Mouse (Mus musculus) telencephalon, adult 2 months (tissue): ENCODE measurements around the gene Etv6.

ENCODE experiments used
- DNase-seq: peaks from one replicate; pipeline ENCODE4 v3.0.0-alpha.2; 2011; ENCODE audit warnings: low read depth, low spot score

Gene Etv6

DNA sequence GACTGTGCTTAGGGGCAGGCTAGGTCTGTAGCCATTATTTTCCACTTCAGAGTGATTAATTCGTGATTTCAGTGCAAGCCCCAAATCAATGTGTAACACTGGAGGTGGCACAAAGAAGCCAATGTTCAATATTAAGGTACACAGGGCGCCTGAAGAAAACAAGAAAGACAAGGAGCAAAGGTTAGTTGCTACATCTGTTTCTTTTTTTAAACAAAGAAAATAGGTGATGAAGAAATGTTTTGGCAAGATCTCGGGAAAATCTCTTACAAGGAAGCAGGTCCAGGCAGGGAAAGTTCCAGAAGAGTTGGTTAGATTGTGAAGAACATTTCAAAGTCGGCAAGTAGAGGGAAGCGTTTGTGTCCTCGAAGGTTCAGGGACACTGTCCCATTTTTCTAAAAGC is 39.5 kb downstream of the Etv6 start:
- no peak for DNase-seq

DNA sequence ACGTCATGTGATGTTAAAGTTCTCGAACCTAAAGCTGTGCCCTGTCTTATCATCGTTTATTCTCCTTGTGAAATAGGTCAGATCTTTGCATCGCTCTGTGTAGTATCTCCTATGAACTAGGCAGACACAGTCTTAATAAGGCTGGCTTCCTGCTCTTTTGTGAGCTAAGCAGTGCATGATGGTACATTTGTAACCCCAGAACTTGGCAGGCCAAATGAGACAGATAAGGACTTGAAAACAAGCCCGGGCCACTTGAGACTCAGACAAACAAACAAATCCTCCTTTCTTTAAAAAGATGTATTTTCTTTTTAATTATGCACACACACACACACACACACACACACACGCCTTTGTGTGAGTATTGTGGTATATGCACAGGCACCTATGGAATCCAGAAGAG is 42.5 kb downstream of the Etv6 start:
- no peak for DNase-seq

DNA sequence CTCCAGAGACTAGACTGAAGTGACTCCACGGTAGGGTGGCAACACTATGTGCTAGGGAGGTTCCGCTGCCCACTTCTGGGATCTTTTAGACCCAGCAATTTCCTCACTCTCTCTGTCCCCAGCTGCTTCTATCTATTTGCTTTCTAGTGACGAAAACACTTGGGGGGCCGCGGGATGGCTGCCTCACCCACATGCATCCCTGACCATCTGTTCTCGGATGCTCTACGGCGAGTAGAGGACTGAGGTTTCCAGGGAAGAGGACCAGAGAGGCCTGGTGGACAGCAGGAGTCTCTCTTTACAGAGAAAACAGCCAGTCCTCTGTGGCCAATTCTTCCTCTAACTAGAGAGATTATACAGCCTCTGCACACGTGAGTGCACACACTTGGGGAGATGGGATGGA is 43.6 kb downstream of the Etv6 start:
- peak; percentile 56 for DNase-seq

DNA sequence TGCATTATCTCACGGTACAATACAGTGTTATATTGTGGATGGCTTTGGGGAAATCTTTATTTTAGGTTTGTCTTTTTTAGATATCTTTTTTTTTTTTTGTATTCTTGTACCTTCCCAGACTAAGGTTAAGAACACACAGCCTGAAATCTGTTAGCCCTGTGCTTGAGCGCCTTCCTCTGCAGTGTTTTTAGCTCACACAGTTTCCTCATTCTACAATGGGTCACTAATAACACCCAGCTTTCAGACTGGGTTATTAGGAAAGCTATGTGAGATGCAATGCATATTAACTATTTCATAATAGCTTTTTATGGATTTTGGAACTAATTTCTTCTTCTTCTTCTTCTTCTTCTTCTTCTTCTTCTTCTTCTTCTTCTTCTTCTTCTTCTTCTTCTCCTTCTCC is 44.1 kb downstream of the Etv6 start:
- no peak for DNase-seq

DNA sequence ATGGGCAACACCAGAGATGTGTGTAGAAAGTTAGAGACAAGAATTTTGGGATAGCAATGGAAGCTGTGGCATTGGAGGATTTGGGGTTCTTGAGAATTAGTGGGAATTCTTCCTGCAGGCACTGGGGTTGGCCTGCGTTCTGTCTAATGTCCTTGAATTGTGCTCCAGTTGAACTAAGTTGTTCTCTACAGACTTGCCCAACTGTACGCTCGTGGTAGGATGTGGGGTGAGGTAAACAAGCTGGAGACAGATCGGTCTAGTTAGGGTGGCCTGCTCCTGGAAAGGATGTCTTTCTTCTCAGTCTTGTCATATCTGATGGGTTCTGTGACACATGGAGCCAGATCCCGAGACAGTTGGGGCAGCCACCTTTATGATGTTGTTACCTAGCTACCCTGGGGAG is 45.4 kb downstream of the Etv6 start:
- DNase-seq: no peak

DNA sequence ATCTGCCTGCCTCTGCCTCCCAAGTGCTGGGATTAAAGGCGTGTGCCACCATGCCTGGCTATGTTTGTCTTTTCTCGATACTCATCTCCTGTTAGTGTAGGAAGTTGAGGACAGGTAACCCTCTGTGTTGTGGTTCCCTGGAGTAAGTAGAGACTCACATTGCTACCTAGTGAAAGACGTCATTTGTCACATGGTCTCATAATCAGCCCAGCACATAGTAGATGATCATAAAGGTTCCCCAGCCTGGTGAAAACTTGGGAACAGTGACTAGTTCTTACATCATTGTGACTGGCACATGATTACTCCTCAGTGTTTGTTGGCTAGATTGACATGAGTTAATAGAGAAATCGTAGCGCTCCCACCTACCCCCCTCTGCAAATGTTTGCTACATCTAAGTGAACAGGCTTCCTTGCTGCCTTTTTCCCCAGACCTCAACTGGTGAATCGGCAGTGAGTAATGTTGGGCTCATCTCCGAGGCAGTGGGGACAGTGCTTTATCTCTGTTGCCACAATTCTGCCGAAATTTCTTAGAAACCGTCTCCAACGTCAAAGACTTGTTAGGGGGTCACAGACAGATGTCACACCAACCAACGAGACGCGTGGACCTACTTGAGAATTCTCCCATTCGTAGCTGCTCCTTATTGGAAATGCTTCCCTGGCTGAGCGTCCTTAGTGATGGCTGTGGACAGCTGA is 46.9 kb downstream of the Etv6 start:
- no peak for DNase-seq

DNA sequence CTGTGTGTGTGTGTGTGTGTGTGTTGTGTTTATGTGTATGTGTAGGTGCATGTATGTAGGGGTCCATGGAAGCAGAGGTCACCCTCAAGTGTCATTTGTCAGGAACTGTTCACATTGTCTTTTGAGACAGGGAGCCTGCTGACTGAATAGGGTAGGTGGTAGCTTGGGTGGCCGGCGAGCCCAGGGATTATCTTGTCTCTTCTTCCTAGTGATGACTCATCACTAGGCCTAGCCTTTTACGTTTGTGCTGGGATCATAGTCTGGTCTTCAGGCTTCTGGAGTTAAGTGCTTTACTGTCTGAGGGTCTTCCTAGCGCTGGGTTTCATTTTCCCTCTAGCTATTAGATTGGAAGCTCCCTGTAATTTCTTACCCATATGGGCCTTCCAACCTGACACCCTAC is 47.9 kb downstream of the Etv6 start:
- no peak for DNase-seq

DNA sequence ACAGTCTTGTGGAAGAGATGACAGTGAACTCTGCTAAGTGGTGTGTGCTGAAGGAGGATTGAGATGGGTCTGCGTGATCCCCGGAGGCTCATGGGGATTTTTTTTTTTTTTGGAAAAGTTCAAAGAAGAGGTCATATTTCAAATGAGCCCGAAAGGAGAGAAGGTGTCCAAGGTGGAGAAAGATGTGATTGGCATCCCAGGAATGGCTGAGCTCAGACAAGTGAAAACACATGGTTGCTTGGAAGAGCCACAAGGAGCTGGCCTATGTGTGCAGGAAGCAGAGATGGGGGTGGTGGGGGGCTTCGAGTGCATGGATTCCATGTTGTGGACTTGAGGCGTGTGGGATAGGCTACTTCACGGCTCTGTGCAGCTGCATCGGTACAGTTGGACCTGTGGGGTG is 50.9 kb downstream of the Etv6 start:
- no peak for DNase-seq

DNA sequence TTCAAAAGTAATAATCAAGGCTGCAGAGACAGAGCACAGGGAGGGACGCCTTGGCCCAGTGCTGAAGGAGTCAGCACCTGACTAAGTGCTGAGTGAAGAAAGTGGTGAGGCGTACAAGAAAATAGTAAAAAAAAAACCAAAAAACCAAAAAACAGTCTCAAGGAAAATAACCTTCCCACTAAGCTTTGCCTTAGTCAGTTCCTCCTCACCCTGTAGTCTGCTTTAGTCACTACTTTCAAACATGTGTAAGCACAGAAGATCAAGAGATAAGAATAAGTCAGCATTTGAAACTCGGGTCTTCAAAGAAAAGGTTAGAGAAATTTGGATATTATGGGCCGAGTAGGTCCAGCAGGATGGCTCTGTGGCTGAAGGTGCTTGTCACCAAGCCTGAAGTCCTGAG is 52.2 kb downstream of the Etv6 start:
- no peak for DNase-seq

DNA sequence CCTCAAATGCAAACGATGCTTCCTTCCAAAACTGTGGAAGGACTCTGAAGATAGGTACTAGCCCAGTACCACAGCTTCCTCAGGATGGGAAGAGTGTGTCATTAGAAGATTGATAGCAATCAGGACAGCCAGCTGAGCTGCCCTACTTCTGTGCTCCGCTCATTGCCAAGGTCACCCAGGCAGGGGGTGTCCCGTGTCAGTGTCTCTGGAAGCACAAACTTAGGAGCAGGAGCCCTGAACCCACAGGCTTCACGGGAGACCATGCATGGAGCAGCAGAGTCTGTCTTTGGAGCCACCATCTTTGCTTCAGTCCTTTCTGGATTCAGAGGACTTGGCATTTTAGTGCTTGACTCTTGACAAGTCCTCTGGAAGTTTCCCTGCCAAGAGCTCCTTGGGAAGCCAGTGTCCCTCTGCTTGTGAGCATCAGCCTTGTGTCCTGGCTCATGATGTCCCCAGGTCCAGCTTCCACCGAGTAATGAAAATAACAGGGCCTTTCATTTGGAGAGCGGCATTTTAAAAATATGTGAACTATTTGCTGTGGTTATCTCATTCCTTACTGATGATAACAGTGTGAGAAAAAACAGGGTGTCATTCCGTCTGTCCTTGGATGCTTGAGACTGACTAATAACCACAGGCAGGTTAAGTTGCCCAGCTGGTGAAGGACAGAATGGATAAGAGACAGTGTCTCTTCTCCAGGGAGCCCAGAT is 54.3 kb downstream of the Etv6 start:
- no peak for DNase-seq

DNA sequence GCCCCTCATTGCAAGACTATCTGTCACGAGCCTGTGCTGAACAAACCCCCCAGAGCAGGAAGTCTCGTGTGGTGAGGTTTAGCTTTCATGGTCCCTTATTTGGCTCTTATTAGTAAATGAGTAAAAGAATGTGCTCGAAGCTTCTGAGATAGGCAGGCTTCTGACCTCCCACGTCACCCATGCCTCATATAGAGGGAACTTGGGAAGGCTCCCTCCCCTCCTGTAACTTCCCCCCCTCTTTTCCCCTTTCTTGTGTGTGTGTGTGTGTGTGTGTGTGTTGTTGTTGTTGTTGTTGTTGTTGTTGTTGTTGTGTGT is 54.8 kb downstream of the Etv6 start:
- DNase-seq: no peak

DNA sequence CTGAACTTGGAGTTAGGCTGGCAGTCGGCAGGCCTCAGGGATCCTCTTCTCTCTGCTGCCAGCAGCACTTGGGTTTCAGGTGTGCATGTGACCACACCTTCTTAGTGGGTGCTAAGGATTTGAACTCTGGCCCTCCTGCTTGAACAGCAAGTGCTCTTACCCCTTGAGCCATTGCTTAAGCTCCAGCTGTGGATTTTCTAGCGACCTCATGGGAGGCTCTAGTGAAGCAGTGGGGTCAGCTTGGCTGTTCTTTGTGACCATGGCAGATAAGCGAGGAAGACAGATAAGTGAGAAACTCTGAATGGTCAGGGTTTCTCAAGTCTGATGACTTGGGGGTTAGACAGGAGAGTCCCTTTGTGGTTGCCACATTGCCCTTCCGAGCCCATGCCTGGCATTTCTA is 55.4 kb downstream of the Etv6 start:
- no peak for DNase-seq

DNA sequence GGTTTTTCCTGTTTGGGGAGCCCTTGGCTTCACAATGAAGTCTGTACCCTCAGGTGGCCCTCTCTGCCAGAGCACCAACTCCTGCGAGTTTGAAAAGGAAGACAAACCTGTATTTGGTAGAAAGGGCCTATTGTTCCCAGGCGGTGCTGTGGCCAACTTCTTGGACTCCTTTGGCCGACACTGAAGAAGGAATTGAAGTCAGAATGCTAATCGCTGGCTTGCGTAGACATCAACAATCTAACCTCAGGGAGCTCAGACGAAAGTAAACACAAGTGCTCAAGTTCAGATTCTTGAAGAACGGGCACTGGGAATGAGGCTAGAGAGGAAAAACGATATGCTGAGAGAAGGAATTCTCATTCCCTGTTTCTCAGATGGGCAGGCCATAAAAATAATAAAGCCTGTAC is 55.9 kb downstream of the Etv6 start:
- DNase-seq: no peak

DNA sequence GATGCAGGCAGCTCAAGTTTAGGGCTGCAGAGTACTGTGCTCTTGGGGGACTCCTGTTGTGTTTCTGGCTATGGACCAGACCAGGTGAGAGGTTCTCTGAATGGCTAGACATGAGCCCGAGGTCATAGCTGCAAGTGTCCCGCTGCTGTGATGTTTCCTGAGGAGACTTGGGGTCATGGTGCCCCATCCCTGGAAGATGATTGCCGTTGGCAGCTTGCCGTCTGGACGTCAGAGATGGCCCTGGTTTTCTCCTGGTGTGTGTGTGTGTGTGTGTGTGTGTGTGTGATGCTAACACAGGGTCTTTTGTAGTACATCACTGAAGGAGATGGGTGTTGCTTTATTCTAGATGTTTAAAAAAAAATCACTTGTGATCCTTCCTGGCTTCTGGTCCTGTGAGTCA is 58.6 kb downstream of the Etv6 start:
- no peak for DNase-seq

DNA sequence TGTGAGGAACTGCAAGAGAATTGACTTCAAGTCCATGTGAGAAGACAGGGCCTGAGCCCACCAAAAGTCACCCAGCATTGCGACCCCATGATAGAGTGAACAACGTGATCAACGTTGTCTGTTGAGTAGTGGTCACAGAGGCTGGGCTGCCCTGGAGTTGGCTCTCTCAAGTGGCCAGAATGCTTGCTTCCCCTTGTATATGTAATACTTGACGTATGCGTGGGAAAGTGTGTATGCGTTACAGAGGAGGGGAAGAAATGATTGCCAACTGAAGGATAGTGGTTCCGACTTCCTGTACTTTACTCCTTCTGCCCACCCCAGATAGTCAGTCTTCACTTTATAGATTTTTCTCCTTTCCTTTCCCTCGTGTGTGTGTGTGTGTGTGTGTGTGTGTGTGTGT is 59.1 kb downstream of the Etv6 start:
- no peak for DNase-seq

DNA sequence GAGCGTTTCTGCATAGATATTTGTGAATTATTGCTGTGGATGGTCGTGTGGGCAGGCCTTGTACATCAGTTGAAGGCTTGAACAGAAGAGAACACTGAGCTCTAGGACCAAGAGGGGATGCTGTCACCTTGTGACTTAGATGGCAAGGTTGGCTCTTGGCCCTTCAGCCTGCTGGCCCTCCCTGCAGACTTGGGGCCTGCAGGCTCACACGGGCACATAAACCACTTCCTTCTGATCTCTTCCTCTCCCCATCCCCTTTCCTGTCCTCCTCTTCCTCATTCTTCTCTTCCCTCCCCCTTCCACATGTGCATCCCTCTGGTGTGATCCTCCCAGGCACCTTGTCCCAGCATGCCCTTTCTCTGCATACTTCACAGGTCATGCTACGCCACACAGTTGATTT is 60.1 kb downstream of the Etv6 start:
- DNase-seq: no peak

DNA sequence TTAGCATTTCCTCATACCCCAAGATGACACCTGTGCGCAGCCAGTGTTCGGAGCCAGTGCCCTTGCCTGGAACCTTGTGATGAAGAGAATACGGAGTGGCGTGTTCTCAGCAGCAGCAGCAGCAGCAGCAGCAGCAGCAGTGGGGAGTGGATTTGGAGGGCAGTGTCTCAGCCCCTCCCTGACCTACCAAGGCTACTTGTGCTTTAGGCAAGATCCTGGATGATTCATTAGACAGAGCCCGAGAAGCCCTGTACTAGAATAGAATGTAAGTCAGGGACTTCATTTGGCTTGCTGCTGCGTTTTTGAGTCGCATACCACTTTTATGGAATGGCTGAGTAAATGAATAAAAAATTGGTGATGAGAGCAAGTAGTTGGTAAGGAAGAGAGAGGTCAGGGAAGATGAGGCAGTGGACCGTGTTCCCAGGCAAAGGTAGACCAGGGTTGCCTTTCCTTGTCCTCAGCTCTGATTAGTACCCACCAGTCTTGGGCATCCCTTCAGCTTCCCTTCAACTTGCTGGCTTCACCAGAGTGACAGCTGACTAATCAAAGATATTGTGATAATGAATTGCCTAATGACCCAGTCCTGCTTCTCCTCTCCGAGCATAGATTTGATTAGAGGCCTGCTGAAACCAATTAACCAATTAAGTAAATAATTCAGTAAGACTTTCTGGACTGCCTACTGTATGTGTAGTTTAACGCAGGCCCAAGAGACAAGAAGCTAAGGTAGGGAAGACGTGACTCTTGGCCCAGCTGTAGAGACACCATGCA is 64.7 kb downstream of the Etv6 start:
- DNase-seq: no peak

DNA sequence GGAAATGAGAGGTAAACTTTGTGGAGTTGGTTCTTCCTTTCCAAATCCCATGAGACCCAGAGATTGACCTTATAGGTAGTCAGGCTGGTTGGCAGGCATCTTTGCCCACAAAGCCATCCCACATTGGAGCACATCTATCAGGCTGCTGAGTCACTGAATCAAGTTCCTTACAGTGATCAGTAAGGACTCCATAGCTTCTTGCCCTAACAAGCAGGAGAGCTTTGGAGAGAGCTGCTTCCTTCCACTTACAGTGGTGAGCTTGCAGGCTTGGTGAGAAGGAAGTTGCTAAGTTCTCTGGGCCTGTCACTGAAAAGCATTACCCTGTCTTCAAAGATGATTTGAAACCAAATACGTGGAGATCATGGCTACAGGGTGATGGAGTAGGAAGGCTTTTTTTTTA is 66.9 kb downstream of the Etv6 start:
- DNase-seq: no peak

DNA sequence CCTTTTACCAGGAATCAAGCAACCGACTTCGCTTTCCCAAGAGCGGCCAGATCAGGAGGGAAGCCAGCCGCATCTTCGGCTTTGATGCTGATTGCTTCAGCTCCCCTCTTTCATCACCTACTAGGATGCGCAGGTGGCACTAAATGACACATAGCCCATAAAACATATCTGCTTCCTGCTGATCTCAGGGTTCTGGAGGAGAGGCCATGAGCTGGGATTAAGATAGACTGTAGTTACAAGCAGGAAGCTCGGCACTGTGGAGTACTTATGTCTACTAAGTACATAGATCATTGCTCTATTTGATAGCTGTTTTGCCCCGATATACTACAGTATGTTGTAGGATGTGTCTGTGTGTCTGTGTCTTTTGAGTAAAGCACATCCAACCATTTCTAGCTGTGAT is 68.0 kb downstream of the Etv6 start:
- no peak for DNase-seq

DNA sequence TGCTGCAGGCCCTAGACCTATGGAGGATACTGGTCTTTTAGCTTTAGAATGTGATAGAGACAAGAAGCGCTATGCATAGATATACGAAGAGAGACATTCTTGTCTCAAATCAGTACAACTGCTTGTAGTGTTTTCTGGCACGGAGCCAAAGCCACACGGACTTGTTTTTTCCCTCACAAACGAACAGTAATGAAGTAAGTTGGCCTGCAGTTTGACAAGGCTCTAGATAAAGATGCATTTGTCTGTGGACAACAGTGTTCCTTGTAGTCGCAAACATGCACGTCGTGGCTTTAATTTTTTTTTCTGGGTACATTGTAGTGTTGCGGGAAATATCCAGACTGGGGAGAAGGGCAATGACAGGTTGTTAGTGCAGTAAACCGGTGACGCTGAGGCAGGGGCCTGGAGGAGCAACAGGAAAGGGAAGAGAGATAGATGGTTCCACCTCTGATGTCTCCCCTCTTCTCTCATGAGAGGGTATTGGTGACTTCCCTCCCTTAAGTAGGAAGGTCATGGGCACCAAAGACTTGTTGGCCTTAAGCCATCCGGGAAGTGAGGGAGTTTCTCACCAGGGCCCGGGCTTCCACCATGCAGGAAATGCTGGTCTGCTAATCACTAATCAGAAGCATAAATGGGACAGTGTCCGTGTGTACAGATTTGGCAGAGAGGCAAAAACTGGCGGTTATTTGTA is 70.2 kb downstream of the Etv6 start:
- no peak for DNase-seq

DNA sequence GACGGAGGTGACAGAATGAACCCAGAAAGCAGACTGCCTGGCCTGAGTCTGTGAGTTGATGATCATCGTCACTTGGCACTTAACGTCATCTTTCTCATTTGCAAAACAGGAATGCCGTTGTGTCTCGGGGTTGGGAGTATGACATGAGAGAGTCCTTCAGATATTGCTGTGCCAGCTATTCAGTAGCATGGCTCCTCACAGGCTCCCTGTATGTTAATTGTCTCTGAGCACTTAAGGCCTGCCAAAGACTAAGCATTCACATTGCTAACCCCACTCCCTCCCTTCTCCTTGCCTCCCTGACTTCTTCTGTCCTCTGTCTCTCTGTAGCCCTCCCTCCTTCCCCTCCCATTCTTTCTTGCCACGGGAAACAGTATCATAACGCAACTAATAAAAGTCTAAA is 72.2 kb downstream of the Etv6 start:
- no peak for DNase-seq

DNA sequence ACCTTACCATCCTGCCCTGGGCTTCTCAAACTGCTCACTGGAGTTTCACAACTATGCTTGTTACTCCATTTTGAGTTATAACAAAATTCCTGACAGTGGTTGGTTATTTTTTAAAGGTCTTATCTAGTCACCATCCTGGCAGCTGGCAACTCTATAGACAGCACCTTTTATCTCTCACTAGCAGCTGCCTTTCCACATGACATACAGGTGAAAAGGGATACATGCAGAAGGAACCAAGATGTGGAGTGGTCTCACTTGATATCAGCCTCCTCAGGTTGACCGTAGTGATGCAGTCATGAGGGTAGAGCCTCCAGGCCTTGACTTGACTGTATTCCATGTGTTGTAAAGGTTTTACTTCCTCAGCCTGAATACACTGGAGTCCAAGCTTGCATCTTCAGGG is 74.2 kb downstream of the Etv6 start:
- no peak for DNase-seq

DNA sequence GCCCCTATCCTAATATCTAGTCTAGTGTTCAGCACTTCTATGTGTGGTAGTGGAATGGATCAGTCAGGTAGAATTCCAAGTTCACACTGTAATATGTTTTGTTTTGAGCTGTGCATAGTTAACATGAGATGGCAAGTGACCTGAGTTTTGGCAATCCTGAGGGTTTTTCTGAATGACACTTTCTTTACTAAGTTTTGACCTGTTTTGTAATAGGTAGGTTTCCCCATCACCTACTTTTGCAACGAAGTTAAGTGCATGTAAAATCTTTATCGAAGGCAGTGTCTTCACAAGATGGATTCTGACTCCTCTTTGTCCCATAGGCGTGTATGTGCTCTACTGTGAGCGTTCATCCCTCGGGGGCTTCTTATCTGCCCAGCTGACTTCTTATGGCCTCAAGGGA is 74.7 kb downstream of the Etv6 start:
- DNase-seq: no peak
